20 mouse cellular contexts compared by ENCODE assay signal in the genomic region with DNA sequence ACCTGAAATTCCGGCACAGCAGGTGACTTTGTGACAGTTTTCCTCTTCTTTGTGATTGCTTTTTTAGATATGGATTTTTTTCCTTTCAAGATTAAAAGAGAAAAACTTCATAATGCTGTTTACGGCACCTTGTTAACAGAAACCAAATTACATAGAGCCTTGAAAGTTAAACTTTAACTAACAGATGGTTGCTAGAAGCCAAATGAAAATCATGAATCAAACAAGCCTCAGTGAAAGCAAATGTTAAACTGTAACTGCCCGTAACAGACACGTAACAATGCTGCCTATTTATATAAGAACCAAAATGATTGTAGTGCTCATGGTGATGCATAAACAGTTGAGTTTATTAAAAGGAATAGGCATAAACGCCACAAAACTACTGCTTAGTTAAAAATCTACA. TPM values are rescaled to one million over a fixed set of nuclear protein-coding genes. Genes with fewer than 3 reads are reported as not detected.
"Had no signal": no experiment of that assay in that cellular context is flagged by ENCODE, and none has a peak within 500 bp of the region (broad histone marks: within the 10 kb centered on the region; RNA-seq: fewer than 3 reads in every experiment).

No protein-coding gene starts in this region.

- H3K27me3 ChIP-seq: limb, embryonic 13.5 days; neural tube, embryonic 15.5 days had no signal

- H3K4me3 ChIP-seq: layer of hippocampus, adult 2 months; limb, embryonic 13.5 days; midbrain, embryonic 10.5 days; myocyte; neural tube, embryonic 15.5 days had no signal

- H3K27ac ChIP-seq: hindbrain, embryonic 14.5 days; layer of hippocampus, adult 2 months; limb, embryonic 13.5 days; liver, embryonic 14.5 days; midbrain, embryonic 10.5 days; neural tube, embryonic 15.5 days had no signal

- H3K9ac ChIP-seq: hindbrain, embryonic 14.5 days; limb, embryonic 13.5 days; liver, embryonic 14.5 days; lung, embryonic 14.5 days; neural tube, embryonic 15.5 days had no signal

- H3K36me3 ChIP-seq: neural tube, embryonic 15.5 days had no signal

- DNase-seq: left cerebral cortex, postnatal 4 days; lung, embryonic 14.5 days; lung, postnatal 10 days; lung, postnatal 4 days; midbrain, embryonic 14.5 days; right cerebral cortex, adult 18-20 months; right cerebral cortex, postnatal 25 days; thymus, adult 2 months; thymus, postnatal 36 days had no signal

- H3K4me2 ChIP-seq: hindbrain, embryonic 14.5 days; limb, embryonic 13.5 days; lung, embryonic 14.5 days; neural tube, embryonic 15.5 days had no signal

- H3K4me1 ChIP-seq: limb, embryonic 13.5 days; midbrain, embryonic 10.5 days; neural tube, embryonic 15.5 days had no signal

- H3K9me3 ChIP-seq: limb, embryonic 13.5 days; midbrain, embryonic 10.5 days; neural tube, embryonic 15.5 days had no signal

RNA-seq across cellular contexts. Expression of a gene that starts 45.9 kb away (rescaled TPM):
- total RNA-seq: left cerebral cortex, postnatal 4 days; megakaryocyte, adult 5-6 weeks had no signal
- polyA plus RNA-seq: hindbrain, embryonic 14.5 days; liver, embryonic 14.5 days; lung, embryonic 14.5 days; midbrain, embryonic 14.5 days; myocyte; neural tube, embryonic 11.5 days; neural tube, embryonic 15.5 days; small intestine, adult 2 months; testis, adult 2 months had no signal
